Mouse (Mus musculus): ENCODE measurements around the gene Mtus2.
"Not testable (repeated sequence)": the region's sequence is repeated elsewhere in the genome, so short reads cannot be mapped to it uniquely, and the experiment has no call there.

The Mtus2 gene

DNA sequence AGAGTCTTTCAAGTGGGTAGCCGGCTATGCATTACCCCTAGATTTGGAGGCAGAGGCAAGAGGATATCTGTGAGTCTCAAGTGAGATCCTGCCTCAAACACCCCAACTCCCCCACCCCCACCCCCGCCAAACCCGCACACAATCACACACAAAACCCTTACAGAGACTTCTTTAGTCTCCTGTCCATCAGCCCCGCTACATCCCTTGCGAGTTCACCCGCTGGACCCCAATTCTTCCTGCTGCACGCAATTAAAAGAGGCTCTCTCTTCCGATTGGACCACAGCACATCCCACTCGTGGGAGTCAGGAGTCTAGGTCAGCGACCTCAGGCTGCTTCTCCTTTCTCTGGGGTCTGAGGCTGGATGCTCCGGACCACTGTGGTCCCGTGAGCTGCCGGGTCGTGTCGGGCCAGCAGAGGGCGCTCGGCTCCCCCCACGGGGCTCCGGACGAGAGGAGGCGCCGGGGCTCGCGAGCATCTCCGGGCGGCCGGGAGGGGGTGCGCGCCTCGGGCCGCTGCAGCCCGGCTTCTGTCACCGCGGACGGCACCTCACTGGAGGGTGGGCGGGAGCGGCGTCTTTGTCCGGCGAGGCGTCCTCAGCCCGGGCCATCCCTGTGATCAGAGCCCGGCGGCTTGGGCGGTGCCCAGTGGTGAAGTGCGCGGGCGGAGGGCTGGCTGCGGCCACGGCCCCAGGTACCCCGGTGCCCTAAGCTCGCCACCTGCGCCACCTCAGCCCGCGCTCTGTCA, at the start of gene Mtus2:
TSS of gene Mtus2 (plus strand) at position 500 of the 744 bp plus-strand sequence.
- DNase-seq, result peak; percentile 76

DNA sequence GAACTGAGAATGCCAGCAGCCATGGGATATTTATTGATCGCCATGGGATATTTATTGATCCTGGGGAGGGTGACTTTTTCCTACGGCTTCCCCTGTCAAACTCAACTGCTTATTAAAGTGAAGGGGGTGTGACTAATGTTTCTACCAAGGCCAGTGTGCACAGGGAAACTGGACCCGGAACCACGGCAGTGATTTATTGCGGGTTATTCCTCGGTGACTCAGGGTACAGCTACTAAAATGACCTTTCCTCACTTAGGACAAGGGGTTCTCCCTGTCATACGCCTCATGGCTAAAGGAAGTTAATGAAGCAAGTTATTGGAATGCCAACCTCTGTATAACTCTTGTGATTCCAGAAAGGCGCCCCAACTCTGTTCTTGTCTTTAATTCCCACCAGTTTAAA, 49.3 kb upstream of the Mtus2 start:
- no peak for DNase-seq

DNA sequence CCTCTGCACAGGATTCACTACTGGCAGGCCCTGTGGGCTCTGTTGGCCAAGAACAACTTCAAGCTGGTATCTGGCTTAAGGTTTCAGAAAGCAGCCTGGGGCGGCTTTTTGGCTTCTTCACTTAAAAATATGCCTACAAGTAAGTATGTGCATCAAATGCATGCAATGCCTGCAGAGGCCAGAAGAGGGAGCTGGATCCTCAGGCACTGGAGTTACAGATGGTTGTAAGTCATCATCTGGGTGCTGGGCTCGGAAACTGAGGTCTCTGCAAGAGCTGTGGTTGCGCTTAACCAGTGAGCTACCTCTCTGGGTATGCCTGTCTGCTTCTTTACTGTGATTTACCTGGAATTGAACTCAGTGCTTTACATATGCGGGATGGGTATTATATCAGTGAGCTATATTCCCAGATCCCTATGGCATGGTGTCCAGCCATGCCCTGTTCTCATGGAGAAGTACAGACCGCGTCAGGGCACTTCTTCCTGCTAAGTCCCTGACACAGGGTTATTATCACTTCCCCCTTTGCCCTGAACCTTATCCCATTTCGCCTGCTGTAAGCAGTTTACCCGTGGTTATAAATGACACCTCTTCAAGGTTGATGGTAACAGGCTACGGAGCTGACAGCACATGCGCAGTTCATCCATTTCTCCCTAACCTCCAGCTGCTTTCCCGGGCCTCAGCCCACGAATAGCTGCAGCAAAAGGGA, 46.2 kb upstream of the Mtus2 start:
- DNase-seq, result no peak

DNA sequence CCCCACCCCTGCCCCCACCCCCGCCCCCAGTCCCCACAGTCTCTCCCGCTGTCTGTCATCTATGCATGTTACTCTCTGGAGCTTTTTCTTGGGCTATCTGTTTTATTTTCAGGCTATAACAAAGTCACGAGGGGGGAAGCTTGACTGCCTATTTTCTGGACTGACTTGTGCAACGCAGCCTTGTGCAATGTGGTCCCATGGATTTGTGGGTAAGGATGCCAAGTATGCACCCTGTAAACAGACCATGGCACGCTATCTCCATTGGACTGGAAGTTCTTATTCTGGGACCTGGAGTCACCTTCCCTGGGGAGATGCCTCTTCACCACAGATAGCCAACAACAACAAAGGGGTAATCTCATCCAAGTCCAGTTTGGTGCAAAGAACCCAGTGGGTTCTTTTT, 45.4 kb upstream of the Mtus2 start:
- no peak for DNase-seq

DNA sequence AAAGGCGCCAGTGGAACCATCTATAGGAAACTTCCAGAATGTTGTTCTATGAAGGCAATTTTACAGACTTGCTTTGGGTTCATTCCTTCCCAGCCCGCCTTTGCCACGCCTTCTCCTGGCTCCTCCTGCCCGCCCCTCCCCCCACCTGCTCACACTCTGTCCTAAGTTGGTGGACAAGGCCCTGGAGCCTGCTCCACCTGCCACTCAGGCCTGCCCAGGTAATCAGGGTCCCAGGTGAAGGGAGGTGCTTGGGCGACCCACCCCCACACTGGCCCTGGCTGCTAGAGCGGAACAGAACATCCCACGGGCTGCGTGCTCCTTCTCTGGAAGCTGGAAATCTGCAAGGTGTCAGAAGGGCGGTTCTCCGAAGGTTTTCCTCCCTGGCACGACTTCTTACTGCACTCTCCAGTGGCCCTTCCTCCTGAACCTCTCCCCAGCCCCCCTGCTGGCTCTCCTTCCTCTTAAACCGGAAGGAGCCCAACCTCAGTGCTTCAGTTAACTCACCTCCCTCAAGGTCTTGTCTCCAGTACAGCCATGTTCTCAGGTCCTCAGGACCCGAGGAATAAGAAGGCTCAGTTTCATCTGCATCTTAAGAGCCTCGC, 43.8 kb upstream of the Mtus2 start:
- DNase-seq, result peak; percentile 30

DNA sequence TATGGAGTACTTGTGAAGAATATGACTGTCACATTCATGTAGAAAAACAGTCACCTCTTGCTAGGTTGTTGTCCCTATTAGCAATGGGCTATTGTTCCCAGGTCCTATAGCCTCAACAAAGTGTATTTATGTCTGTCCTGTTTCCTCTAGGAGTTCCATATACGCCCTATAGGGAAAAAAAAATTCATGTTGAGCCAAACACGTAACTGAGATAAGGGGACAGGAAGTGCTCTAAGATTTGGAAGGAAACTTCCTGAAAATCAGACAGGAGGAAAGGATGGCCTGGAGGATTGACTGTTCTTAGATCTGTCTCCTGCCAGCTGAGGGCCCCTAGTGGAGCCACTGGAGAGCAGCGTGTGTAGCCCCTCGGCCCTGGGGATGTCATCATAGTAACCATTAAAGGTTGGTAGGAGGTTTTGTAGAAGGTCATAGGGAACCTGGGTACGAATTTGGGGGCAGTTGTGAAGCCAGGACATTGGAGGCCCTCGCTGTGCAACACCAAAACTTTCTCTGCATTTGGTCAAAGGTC, 42.0 kb upstream of the Mtus2 start:
- peak; percentile 8 for DNase-seq

DNA sequence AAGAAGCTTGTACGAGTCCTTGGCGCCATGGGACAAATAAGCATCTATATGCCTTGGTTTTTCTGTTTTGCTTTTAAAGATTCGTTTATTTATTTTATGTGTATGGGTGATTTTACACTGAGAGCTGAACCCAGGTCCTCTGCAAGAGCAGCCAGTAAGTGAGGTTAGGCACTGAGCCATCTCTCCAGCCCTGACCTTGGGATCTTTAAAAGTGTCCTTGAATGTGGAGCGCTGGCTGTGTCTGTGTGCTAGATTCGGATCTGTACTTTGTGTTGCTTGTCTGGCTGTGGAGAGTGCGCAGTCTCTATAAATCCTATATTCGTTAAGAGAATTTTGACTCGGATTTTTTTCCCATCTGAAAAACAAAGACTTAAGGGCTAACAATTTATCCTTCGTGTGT, 40.9 kb upstream of the Mtus2 start:
- DNase-seq, result no peak

DNA sequence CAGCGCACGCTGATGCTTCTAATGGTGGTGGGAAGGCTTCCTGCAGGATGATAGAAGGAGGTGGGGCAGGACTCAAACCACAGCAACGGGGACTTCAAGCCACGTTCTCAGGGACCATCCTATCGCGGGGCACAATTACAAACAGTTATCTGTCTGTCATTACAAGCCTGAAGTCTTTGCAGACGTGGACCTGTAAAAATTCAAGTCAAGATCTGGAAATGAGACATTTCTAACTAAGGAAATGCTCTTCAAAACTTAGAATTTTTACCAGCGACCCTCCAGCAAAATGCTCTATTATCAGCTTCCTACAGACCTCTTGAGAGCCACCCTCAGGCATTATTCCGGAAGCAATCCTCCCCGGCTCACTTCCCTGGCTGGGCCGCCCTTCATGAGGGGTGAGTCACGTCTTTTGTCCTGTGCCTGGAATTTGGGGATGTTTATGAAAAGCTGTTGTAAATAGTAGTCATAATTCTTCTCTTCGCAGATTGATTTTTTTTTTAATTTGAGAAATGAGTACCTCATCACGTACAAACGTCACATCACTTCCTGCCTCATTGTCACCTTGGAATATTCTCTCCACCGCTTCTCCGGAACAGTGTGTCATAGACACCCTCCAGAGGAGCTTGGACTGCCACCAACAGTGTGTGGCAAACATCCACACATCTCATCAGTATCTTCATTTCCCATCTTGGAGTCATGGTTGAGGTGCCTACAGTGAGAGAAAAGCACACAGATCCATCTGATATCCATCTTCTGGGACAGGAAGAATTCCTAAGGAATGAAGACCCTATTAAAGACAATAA, 38.9 kb upstream of the Mtus2 start:
- DNase-seq, result peak; percentile 67

DNA sequence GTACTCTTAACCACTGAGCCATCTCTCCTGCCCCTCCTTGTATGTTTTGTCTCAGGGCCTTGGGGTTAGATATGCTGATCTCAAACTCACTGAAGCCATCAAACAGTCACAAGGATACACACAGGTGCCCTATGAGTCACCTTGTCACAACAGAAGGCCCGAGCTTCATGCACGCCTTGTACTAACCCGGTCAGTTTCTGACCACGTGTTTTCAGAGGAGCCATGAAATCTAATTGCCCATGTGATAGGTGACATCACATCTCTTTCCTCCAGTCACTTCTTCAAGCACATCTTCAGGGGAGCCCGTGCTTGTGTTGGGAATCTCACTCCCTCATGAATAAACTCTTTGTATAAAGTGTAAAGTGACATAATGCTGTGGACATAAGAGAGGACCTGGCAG, 32.5 kb upstream of the Mtus2 start:
- no peak for DNase-seq

DNA sequence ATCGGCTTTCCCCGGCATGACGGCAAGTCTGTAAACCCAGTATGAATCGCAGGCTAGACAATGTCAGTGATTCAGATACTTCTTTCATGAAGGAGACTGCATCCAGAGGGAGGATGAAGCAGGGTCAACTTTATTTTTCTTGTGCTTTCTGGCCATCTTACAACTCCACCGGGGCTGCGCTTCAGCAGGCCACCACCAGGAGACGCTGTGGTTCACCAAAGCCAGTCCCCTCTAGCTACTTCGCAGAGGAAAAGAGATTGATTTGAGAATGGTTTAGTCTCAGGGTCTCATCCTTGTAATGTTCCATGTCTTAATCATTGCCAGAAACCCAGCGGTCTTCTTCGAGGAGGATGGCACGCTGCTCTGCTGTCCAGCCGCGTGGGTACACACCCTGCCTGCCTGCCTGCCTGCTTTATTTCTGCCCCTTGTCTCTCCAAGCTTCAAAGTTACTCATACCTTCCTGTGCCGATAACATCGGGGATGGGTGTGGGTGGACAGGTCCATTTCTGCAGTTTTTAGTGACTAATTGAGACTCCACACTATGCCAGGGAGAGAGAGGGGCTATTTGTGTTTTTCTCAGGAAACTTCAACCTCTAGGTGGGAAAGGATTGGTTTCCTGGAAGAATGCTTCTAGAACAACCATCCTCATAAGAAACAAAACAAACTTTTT, 31.1 kb upstream of the Mtus2 start:
- DNase-seq, result peak; percentile 25

DNA sequence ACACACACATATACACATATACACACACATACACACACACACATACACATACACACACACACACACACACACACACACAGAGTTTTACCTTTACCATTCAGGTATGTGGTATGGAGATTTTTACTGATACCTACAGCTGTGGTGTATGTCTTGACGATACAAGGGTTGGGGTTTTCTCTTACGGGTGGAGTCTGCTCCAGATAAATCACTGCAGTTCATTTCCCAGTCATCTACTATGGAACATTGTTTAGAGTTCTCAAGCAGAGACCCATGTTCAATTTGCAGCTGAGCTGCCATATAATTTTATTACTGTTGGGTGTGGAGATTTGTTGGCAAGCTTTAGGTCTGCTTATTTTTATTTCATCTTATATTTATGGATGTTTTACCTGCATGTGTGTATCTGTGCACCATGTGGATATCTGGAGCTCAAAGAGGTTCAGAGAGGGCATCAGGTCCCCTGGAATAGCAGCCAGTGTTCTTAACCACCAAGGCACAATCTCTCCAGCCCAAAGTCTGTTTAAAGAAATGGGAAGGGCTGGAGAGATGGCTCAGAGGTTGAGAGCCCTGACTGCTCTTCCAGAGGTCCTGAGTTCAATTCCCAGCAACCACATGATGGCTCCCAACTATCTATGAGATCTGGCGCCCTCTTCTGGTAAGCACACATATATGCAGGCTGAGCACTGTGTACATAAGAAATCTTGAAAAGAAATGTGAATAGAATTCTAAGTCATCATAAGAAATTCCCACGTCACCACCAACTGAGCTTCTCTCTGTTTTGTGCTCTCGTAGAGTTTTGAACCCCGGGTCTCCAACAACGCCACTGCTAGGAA, 28.2 kb upstream of the Mtus2 start:
- DNase-seq, result no peak

DNA sequence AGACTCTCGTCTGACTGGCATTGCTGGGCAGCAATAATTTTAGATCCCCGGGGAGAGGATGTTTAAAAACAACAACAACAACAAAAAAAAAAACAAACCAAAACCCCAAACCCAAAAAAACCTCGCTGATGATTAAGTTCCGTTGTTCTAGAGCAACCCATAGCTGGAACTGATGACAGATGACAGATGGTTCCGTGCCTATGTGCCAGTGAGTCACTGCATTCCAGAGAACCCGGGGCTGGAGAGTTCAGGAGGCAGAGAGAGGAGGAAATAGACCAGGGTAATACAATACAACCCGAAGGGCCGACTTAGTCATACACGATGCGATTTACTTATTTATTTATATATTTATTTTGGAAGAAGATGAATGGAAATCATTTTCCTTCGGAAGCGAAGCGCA, 22.0 kb upstream of the Mtus2 start:
- no peak for DNase-seq

DNA sequence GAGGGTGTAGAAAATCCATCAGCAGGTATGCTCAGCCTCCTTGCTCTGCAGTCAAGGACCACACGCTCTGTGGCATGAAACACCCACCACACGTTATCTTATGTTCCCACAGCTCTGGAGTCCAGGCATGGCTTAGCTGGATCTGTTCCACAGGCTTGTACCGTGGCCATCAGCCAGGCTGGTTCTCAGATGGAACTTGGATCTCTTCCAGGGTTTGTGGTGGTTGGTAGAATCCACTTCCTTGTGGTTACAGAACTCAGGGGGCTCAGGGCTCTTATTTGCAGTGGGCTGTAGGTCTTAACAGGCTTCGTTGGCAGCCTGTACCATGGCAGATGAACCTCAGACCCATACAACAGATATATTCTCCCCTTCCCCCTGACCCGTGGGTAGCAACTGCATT, 17.9 kb upstream of the Mtus2 start:
- DNase-seq, result no peak

DNA sequence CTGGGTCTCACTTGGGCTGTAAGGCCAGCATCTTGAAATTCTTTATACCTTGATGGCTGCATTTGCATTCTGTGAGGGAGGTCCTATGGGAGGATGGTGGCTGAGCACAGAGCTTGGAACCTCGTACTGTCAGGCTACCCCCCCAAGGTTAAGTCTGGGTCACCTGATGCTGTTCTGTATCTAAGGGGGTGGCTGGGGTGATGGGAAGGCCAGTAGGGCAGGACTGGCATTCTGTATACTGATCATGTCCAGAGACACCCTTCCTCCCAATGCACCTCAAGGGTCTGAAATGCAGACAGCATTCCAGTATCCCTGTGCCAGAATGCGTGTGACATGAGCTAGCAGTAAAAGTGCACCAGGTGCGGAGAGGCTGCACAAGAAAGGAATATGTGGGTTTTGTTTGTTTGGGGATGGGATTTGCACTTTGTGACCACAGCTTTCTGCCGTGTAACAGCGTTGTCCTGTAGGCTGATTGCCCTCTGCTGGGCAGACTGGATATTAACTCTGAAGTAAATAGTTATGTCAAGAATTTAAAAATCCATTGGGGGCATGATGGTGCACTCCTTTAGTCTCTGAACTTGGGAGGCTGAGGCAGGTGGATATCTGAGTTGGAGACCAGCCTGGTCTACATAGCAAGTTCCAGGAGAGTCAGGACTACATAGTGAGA, 12.0 kb upstream of the Mtus2 start:
- peak; percentile 28 for DNase-seq

DNA sequence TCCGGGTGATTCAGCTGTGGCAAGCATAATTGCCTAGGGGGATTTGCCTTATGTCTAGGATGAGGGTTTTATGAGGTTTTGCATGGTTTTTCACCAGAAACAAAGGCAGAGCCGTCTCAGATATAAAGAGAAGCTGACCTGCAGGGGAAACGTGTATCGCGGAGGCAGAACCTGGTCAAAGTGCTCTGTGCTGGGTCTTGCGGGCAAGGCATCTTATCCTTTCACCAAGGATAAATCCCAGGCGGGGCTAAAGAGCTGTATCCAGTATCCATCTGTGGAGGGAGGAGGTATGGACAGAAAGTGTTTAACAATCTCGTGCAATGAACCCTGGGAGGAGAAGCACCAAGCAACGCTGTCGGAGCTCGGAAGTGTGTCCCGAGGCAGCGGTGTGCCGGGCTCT, 7.2 kb upstream of the Mtus2 start:
- no peak for DNase-seq

DNA sequence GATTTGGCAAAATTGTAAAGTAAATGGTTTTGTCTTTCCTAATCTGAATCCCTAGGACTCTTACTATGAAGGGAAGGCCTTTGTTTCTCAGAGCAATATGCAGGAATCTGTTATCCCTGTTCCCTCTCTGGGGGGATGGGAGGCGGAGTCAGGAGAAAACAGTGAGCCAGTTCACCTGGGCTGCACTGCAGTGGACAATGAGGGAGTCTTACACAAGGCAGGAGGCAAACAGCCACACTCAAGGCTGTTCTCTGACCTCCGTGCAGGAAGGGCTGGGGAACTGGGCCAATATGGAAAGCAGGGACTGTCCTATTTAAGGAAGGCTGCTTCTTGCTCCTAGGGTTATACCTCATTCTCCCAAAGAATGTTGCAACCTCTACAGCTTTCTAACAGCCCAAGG, 5.4 kb upstream of the Mtus2 start:
- DNase-seq, result no peak

DNA sequence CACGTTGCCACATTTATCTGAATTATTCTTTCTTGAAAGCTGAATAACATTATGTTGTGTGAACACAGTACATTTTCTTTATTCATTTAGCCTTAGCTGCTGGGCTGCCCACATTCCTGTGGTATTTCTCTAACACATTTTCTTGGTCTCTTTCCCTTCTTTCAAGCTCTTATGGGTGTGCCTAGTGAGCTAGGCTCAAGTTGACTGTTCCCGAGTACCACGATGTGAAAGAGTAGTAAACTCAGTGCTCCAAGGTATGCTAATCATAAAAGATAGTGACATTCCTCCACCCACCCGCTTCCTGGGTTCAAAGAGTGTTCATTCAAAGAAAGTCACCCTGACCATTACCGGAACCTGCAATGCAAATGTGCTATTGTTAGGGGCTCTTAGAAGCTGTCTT, 3.9 kb upstream of the Mtus2 start:
- not testable (repeated sequence) for DNase-seq

DNA sequence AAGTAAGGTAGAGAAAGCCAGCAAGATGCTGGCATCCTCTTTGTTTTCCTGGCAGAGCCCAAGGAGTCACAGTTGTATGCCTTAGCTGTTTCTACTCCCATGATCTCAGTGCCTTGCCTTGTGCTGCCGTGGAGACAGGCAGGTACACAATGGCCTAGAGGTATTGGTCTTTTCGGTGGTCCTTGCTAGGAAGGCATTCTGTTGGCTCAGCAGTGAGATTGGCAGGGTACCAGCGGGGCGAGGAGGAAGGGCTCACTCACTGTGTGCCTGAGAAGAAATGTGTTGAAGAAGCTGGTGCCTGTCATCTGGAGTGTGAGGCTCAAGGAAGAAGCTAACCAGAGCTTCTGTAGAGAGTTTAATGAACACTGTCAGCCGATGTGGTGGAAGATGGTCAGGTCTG, 1.4 kb upstream of the Mtus2 start:
- no peak for DNase-seq

DNA sequence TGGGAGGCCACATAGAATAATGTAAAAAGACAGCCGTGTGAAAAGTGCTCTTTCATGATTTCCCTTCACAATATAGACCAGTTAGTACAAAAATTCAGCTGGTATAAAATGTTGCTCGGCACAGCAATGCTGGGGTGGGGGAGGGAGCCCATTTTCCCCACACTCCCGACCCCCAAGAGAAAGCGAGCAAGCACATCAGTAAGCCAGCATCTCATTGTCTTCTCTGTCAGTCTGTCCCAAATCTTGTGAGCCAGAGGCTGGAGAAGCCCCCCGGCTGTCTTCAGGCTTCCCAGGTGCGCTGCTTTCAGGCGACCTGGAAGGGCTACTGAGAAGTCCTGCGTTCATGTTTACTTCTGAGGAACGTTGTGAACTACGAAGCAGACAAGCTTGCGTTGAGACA, 699 bp upstream of the Mtus2 start:
- no peak for DNase-seq

DNA sequence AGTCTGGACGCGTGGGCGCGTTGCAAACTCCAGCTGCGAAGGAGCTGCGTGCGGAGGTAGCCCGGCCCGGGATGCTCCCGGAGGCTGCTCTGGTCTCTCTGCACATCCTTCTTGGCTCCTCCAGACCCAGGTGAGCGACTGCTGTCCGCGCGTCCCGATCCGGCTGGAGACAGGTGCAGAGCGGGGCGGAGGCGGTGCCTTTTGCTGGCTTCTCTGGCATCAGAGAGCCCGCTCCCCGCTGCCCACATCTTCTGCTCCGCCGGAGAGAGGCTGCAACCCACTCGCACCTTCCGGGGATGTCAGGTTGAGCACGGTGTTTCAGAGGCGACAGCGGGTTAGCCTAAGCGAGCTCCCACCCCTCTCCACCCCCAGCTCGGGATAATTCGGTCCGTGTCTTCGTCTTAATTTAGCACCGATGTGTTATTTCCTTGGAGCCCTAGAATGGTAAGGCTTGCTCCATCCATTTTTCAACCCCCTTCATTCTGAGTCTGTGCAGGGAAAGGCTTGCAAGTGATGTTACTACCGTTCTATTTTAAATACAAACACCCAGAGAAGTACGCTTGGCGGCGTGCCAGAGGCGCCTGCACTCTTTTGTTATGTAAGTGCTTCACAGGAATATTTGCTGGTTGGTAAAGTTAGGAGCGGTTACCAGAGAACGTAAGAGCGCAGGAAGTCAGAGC, 612 bp downstream of the Mtus2 start:
- peak; percentile 44 for DNase-seq

All from kidney, postnatal 14 days (tissue).